Mouse (Mus musculus) MEL (cell line): ENCODE measurements around the gene Hsdl2. TPM values are rescaled to one million over a fixed set of nuclear protein-coding genes. Genes with fewer than 3 reads are reported as not detected.

ENCODE experiments used
- DNase-seq: peaks from one replicate; pipeline ENCODE4 v3.0.0; 2011; ENCODE audit warnings: low read depth, low spot score
- H3K27ac ChIP-seq: 2 replicates; pipeline ENCODE4 v1.5.1; 2012; ENCODE audit warnings: low read depth, mild to moderate bottlenecking, control low read depth, low read length, moderate library complexity; ENCODE audit not compliant: control insufficient read depth
- H3K27me3 ChIP-seq, 2 experiments: fragments of 150-350 bp in 1 of 2; sonication (generic) in 1 of 2; 2 replicates each; pipeline ENCODE4 v1.6.1; 2012; ENCODE audit warnings: low read length in 2 of 2, mild to moderate bottlenecking in 2 of 2, improper control_type of control experiment in 1 of 2, moderate library complexity in 1 of 2; ENCODE audit not compliant: insufficient read depth in 2 of 2, control insufficient read depth in 1 of 2
- H3K36me3 ChIP-seq, 2 experiments: 2 replicates each; pipeline ENCODE4 v1.6.1; 2012 to 2014; ENCODE audit warnings: low read length in 2 of 2, improper control_type of control experiment in 1 of 2, inconsistent platforms in 1 of 2, mild to moderate bottlenecking in 1 of 2; ENCODE audit not compliant: insufficient read depth in 2 of 2, control insufficient read depth in 1 of 2
- H3K4me1 ChIP-seq, 2 experiments: fragments of 150-350 bp in 1 of 2; sonication (generic) in 1 of 2; 2 replicates each; pipeline ENCODE4 v1.6.1; 2012; ENCODE audit warnings: low read length in 2 of 2, improper control_type of control experiment in 1 of 2, mild to moderate bottlenecking in 1 of 2; ENCODE audit not compliant: insufficient read depth in 2 of 2, control insufficient read depth in 1 of 2
- H3K4me3 ChIP-seq, 2 experiments: fragments of 150-350 bp in 1 of 2; sonication (generic) in 1 of 2; 2 replicates each; pipeline ENCODE4 v1.5.1; 2012; ENCODE audit warnings: low read depth in 2 of 2, low read length in 2 of 2, mild to moderate bottlenecking in 2 of 2, moderate library complexity in 2 of 2, control low read depth in 1 of 2, improper control_type of control experiment in 1 of 2; ENCODE audit not compliant: control insufficient read depth in 1 of 2, insufficient read depth in 1 of 2
- H3K79me2 ChIP-seq: 2 replicates; pipeline ENCODE4 v1.6.1; 2012; ENCODE audit warnings: mild to moderate bottlenecking, low read length, moderate library complexity; ENCODE audit not compliant: control insufficient read depth, poor library complexity, insufficient read depth
- H3K9ac ChIP-seq: 2 replicates; pipeline ENCODE4 v1.6.1; 2012; ENCODE audit warnings: low read depth, mild to moderate bottlenecking, control low read depth, low read length, moderate library complexity; ENCODE audit not compliant: control insufficient read depth, poor library complexity, severe bottlenecking
- H3K9me3 ChIP-seq: fragments of 150-350 bp; sonication (generic); replicated peaks from 2 replicates; pipeline ENCODE4 v1.6.1; 2012; ENCODE audit warnings: mild to moderate bottlenecking, low read length, improper control_type of control experiment, moderate library complexity; ENCODE audit not compliant: insufficient read depth
- BHLHE40 ChIP-seq: IDR thresholded peaks from 2 replicates; pipeline ENCODE4 v1.6.1; 2012; ENCODE audit warnings: low read depth, mild to moderate bottlenecking, inconsistent platforms, low read length, improper control_type of control experiment, borderline replicate concordance
- CHD1 ChIP-seq: IDR thresholded peaks from 2 replicates; pipeline ENCODE4 v1.6.1; 2012; ENCODE audit warnings: low read depth, mild to moderate bottlenecking, inconsistent platforms, low read length, improper control_type of control experiment
- CHD2 ChIP-seq: IDR thresholded peaks from 2 replicates; pipeline ENCODE4 v1.6.1; 2011; ENCODE audit warnings: low read length, improper control_type of control experiment
- CTCF ChIP-seq, 3 experiments: IDR thresholded peaks in 2 of 3; conservative IDR thresholded peaks in 1 of 3; 2 replicates each; pipeline ENCODE4 v1.5.1; 2011 to 2012; ENCODE audit warnings: low read length in 3 of 3, low read depth in 2 of 3, mild to moderate bottlenecking in 2 of 3, improper control_type of control experiment in 1 of 3, inconsistent platforms in 1 of 3, mixed read lengths in 1 of 3, moderate library complexity in 1 of 3; ENCODE audit not compliant: control insufficient read depth in 1 of 3, insufficient read depth in 1 of 3, poor library complexity in 1 of 3, severe bottlenecking in 1 of 3
- ELF1 ChIP-seq: IDR thresholded peaks from 2 replicates; pipeline ENCODE4 v1.6.1; 2014; ENCODE audit warnings: low read depth, mild to moderate bottlenecking, inconsistent platforms, low read length, improper control_type of control experiment, moderate library complexity
- EP300 ChIP-seq, 2 experiments: IDR thresholded peaks; 2 replicates each; pipeline ENCODE4 v1.6.1; 2011; ENCODE audit warnings: improper control_type of control experiment in 2 of 2, low read length in 2 of 2, low read depth in 1 of 2, mild to moderate bottlenecking in 1 of 2
- ETS1 ChIP-seq: IDR thresholded peaks from 2 replicates; pipeline ENCODE4 v1.6.1; 2012; ENCODE audit warnings: low read depth, mild to moderate bottlenecking, inconsistent platforms, low read length, improper control_type of control experiment, moderate library complexity
- GABPA ChIP-seq: IDR thresholded peaks from 2 replicates; pipeline ENCODE4 v1.6.1; 2012; ENCODE audit warnings: low read depth, mild to moderate bottlenecking, inconsistent platforms, low read length, improper control_type of control experiment, moderate library complexity
- GATA1 ChIP-seq: IDR thresholded peaks from 2 replicates; pipeline ENCODE4 v1.6.1; 2011; ENCODE audit warnings: low read depth, low read length, improper control_type of control experiment
- HCFC1 ChIP-seq: IDR thresholded peaks from 2 replicates; pipeline ENCODE4 v1.6.1; 2012; ENCODE audit warnings: low read depth, mild to moderate bottlenecking, inconsistent platforms, low read length, improper control_type of control experiment, moderate library complexity
- JUND ChIP-seq: IDR thresholded peaks from 2 replicates; pipeline ENCODE4 v1.6.1; 2011; ENCODE audit warnings: low read depth, mild to moderate bottlenecking, improper control_type of control experiment, low read length
- KAT2A ChIP-seq: conservative IDR thresholded peaks from 2 replicates; pipeline ENCODE4 v1.6.1; 2012; ENCODE audit warnings: low read depth, low read length, improper control_type of control experiment, inconsistent platforms
- MAFK ChIP-seq: IDR thresholded peaks from 2 replicates; pipeline ENCODE4 v1.6.1; 2011; ENCODE audit warnings: low read depth, mild to moderate bottlenecking, low read length, improper control_type of control experiment, borderline replicate concordance
- MEF2A ChIP-seq: IDR thresholded peaks from 2 replicates; pipeline ENCODE4 v1.6.1; 2014; ENCODE audit warnings: low read depth, mild to moderate bottlenecking, inconsistent platforms, low read length, improper control_type of control experiment; ENCODE audit not compliant: poor library complexity, insufficient replicate concordance, severe bottlenecking; ENCODE audit errors: extremely low read depth
- MXI1 ChIP-seq: IDR thresholded peaks from 2 replicates; pipeline ENCODE4 v1.6.1; 2011; ENCODE audit warnings: mild to moderate bottlenecking, low read depth, low read length, improper control_type of control experiment
- MYB ChIP-seq: IDR thresholded peaks from 2 replicates; pipeline ENCODE4 v1.6.1; 2011; ENCODE audit warnings: mild to moderate bottlenecking, low read depth, low read length, improper control_type of control experiment
- MYC ChIP-seq: IDR thresholded peaks from 2 replicates; pipeline ENCODE4 v1.6.1; 2011; ENCODE audit warnings: low read depth, mild to moderate bottlenecking, low read length, improper control_type of control experiment, moderate library complexity
- NELFE ChIP-seq: IDR thresholded peaks from 2 replicates; pipeline ENCODE4 v1.6.1; 2011; ENCODE audit warnings: low read depth, low read length, improper control_type of control experiment
- NRF1 ChIP-seq: IDR thresholded peaks from 2 replicates; pipeline ENCODE4 v1.6.1; 2014; ENCODE audit warnings: low read depth, mild to moderate bottlenecking, inconsistent platforms, low read length, improper control_type of control experiment, moderate library complexity; ENCODE audit not compliant: poor library complexity, insufficient read depth, severe bottlenecking
- POLR2AphosphoS2 ChIP-seq: IDR thresholded peaks from 2 replicates; pipeline ENCODE4 v1.6.1; 2011; ENCODE audit warnings: low read length, improper control_type of control experiment
- POLR2AphosphoS5 ChIP-seq: IDR thresholded peaks from 2 replicates; pipeline ENCODE4 v1.6.1; 2012; ENCODE audit warnings: low read depth, borderline replicate concordance, mild to moderate bottlenecking, inconsistent platforms, low read length, moderate library complexity, mixed read lengths
- RCOR1 ChIP-seq: IDR thresholded peaks from 2 replicates; pipeline ENCODE4 v1.6.1; 2012; ENCODE audit warnings: low read depth, mild to moderate bottlenecking, inconsistent platforms, low read length, improper control_type of control experiment
- SIN3A ChIP-seq: IDR thresholded peaks from 2 replicates; pipeline ENCODE4 v1.6.1; 2012; ENCODE audit warnings: low read length, improper control_type of control experiment, inconsistent platforms
- SMC3 ChIP-seq: IDR thresholded peaks from 2 replicates; pipeline ENCODE4 v1.6.1; 2011; ENCODE audit warnings: low read depth, low read length, improper control_type of control experiment
- TAL1 ChIP-seq: IDR thresholded peaks from 2 replicates; pipeline ENCODE4 v1.6.1; 2012; ENCODE audit warnings: mild to moderate bottlenecking, inconsistent platforms, low read length, moderate library complexity, mixed read lengths
- TBP ChIP-seq: IDR thresholded peaks from 2 replicates; pipeline ENCODE4 v1.8.0; 2011; ENCODE audit warnings: low read depth, low read length, improper control_type of control experiment
- TCF12 ChIP-seq: IDR thresholded peaks from 2 replicates; pipeline ENCODE4 v1.6.1; 2014; ENCODE audit warnings: low read depth, mild to moderate bottlenecking, inconsistent platforms, low read length, improper control_type of control experiment, moderate library complexity
- USF1 ChIP-seq: IDR thresholded peaks from 2 replicates; pipeline ENCODE4 v1.6.1; 2014; ENCODE audit warnings: low read depth, mild to moderate bottlenecking, inconsistent platforms, low read length, improper control_type of control experiment, moderate library complexity
- ZC3H11A ChIP-seq: IDR thresholded peaks from 2 replicates; pipeline ENCODE4 v1.6.1; 2012; ENCODE audit warnings: low read depth, mild to moderate bottlenecking, inconsistent platforms, low read length, improper control_type of control experiment
- ZKSCAN1 ChIP-seq: IDR thresholded peaks from 2 replicates; pipeline ENCODE4 v1.6.1; 2012; ENCODE audit warnings: low read depth, mild to moderate bottlenecking, inconsistent platforms, low read length, improper control_type of control experiment, moderate library complexity
- ZMIZ1 ChIP-seq: IDR thresholded peaks from 2 replicates; pipeline ENCODE4 v1.6.1; 2012; ENCODE audit warnings: low read depth, mild to moderate bottlenecking, inconsistent platforms, low read length, improper control_type of control experiment, moderate library complexity
- ZNF384 ChIP-seq: IDR thresholded peaks from 2 replicates; pipeline ENCODE4 v1.6.1; 2012; ENCODE audit warnings: low read depth, mild to moderate bottlenecking, inconsistent platforms, low read length, improper control_type of control experiment
- polyA plus RNA-seq, 2 experiments: library from polyadenylated mRNA; stranded (reverse) in 1 of 2; unstranded in 1 of 2; fragments of >175 nt in 1 of 2; fragments of >200 nt in 1 of 2; gene quantifications; 2 replicates each; pipeline versions ENCODE4 v1.2.1 to v1.2.4; 2012; ENCODE audit warnings: low replicate concordance in 2 of 2, low read depth in 1 of 2; ENCODE audit not compliant: insufficient read length in 2 of 2, insufficient read depth in 1 of 2, missing spikeins in 1 of 2
- total RNA-seq: library from RNA; depleted of rRNA; stranded (reverse); fragments of 300-350 nt; gene quantifications from 2 replicates; pipeline ENCODE4 v1.2.3, GENCODE M21; 2012

Gene Hsdl2
- total and polyA plus RNA-seq, 3 experiments = 8.4 to 15.0 TPM; not detected in 1

DNA sequence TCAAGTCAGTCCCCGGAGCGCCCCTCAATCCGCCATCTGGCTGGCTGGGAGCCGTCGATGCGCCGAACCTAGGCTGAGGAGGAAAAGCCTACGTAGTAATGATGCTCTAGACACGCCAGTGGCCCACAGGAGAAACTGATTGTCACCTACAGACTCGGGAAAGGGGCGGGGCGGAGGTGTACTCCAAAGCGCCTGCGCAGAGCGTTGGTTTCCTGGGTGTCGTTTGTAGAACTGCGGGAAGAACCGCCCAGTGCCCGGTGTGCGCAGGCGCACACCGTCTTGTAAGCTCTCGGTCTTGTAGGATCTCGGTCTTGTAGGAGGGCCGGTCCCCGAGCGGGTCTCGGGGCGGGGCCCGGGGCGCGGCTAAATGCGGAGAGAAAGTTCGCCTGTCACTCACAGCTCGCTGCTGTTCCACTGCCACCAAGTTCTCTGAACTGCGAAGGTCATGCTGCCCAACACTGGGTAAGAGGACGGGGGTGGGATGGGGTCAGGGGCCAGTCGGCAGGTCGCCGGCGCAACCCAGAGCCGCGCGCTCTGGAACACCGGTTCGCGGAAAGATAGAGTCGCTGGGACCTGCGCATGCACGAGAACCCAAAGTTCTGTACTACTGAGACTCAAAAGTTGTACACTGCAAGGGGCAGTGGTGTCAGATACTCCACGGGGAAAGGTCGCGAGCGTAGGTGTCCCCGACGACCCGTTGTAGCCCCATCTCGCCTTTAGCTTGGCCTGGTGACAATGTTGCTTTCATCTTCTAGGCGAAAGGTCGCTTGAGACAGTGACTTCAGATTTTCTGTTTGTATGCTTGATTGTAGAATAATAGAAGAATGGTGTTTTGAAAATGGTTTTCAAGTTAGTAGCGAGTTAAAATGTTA is at the start of gene Hsdl2 (continued):
- TF ChIP-seq USF1 = no peak
- peak; percentile 68 for TF ChIP-seq HCFC1
- no peak for TF ChIP-seq ZNF384
- TF ChIP-seq EP300 (IDR thresholded peaks at IDR 0.05; ENCODE audit: low read depth in 1 of 2, low read length in 2 of 2) = 0 out of 4 replicates have a peak, but pooled peaks of 1 of the 2 experiments have one; percentile 5
- no peak for TF ChIP-seq CTCF (IDR thresholded peaks at IDR 0.05 in 2 of 3, conservative IDR thresholded peaks at IDR 0.05 in 1 of 3; ENCODE audit: control insufficient read depth in 1 of 3, insufficient read depth in 1 of 3, low read depth in 2 of 3, low read length in 3 of 3, poor library complexity in 1 of 3, severe bottlenecking in 1 of 3)

DNA sequence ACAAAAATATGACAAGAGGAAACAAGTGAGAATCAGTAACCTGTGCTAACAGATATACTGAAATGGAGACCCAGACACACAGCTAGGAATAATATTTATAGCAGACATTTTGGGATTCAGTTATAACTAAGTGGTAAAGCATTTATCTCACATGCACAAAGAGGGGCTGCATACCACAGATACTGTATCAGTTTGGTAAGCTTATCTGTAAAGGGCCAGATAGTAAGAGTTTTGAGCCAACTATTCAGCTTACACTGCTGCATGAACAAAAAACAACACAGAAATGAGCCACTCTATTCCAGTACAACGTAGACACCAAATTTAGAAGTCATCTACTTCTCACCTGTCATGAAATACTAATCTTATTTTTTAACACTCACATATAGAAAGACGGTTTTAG is 48.1 kb upstream of the Hsdl2 start:
- Histone ChIP-seq H3K4me3 (no peak overlapping the region), H3K79me2 (peaks cover 51% of the 10 kb centered on the region), H3K9me3 (no peaks in the 10 kb centered on the region), H3K27ac (peak overlapping the region; percentile 99), H3K36me3 (peaks cover 0 to 83% of the 10 kb centered on the region in 2 experiments; a peak in 3 of 4 replicates), H3K4me1 (peaks cover 25 to 67% of the 10 kb centered on the region in 2 experiments), H3K9ac (peak overlapping the region; percentile 68; the same call in 1 of the 2 replicates), H3K27me3 (no peaks in the 10 kb centered on the region)
- DNase-seq = peak; percentile 87
- no peak for TF ChIP-seq SMC3
- TF ChIP-seq CHD2 = no peak; the same call in 1 of the 2 replicates
- TF ChIP-seq NRF1 = no peak
- TF ChIP-seq ZC3H11A = peak; percentile 40; the same call in 1 of the 2 replicates
- TF ChIP-seq ZKSCAN1 = peak; percentile 53; the same call in 1 of the 2 replicates
- TF ChIP-seq NELFE = no peak
- TF ChIP-seq ZNF384 = no peak; the same call in 1 of the 2 replicates
- no peak for TF ChIP-seq TBP
- TF ChIP-seq MEF2A = peak; percentile 95
- peak; percentile 65 for TF ChIP-seq MXI1
- peak; percentile 93; the same call in 1 of the 2 replicates for TF ChIP-seq MAFK
- 0 out of 2 replicates have a peak, but pooled peaks have one; percentile 20 for TF ChIP-seq JUND
- TF ChIP-seq BHLHE40 = peak; percentile 94
- TF ChIP-seq SIN3A = peak; percentile 96
- TF ChIP-seq ETS1 = peak; percentile 99
- TF ChIP-seq KAT2A = peak; percentile 54; the same call in 1 of the 2 replicates
- peak; percentile 95 for TF ChIP-seq MYB
- TF ChIP-seq HCFC1 = peak; percentile 58; the same call in 1 of the 2 replicates
- peak; percentile 98 for TF ChIP-seq TAL1
- peak; percentile 77; the same call in 1 of the 2 replicates for TF ChIP-seq MYC
- no peak for TF ChIP-seq GABPA
- TF ChIP-seq TCF12 = peak; percentile 100
- peak; percentile 100 for TF ChIP-seq EP300 (IDR thresholded peaks at IDR 0.05; ENCODE audit: low read depth in 1 of 2, low read length in 2 of 2)
- TF ChIP-seq GATA1 = peak; percentile 100
- peak; percentile 59; the same call in 1 of the 2 replicates for TF ChIP-seq ELF1
- TF ChIP-seq POLR2AphosphoS2 = peak; percentile 87
- TF ChIP-seq POLR2AphosphoS5 = no peak
- no peak for TF ChIP-seq CHD1
- 0 out of 2 replicates have a peak, but pooled peaks have one; percentile 68 for TF ChIP-seq ZMIZ1
- peak; percentile 97 for TF ChIP-seq RCOR1
